Mouse (Mus musculus): ENCODE measurements at regions not wholly inside any gene's neighbourhood (a gene's known extent, or its start where the extent isn't known, plus 50 kb on each side); places are given as distances from the start of the nearest gene placed in this dataset.

DNA sequence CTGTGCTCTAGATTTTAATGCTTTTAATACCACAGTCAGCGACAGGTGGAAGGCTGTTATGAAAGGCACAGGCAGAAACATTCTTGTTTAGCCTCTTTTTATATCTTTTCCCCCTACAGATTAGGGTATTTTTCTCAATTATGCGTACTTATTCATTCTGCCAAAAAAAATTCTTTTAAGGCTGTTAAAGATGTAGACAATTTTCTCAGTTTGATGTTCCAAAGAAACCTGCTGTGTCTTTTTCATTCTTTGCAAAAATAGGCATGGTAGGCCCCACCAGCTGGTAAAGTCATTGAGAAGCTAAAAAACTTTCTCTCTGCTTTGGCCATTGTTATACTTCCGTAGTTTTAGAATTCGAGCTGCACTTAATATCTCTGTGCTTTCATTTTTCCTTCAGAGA lies 210.5 kb upstream of the Gnpda2 start:
- DNase-seq (ENCODE audit: low read depth, low spot score): no peak
- Histone ChIP-seq H3K27me3 (ENCODE audit: control insufficient read depth in 1 of 2, insufficient read depth in 2 of 2, low read length in 2 of 2) (no peaks in the 10 kb centered on the region), H3K36me3 (ENCODE audit: control insufficient read depth in 1 of 2, insufficient read depth in 2 of 2, low read length in 2 of 2) (no peaks in the 10 kb centered on the region)

DNA sequence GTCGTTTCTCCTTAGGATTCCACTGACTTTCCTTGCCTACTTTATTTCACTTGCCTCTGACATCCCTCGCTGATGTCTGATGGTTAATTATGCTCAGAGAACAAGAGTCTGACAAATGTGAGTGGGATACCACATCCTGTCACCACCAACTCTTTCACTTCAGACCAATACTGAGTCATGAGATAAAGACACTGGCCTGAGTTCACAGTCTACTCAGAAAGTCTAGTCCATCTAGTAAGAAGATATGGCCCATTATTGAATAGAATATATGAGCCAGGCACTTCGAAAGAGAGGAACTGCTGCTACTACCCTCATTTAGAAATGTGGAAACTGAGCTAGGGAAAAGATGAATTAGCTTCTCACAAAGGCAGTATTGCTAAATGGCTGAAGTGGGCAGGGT lies 210.0 kb upstream of the Gnpda2 start:
- H3K4me1 ChIP-seq (ENCODE audit: control insufficient read depth in 1 of 2, insufficient read depth in 2 of 2, low read length in 2 of 2): no peaks in the 10 kb centered on the region
- H3K27me3 ChIP-seq (ENCODE audit: control insufficient read depth in 1 of 2, insufficient read depth in 2 of 2, low read length in 2 of 2): no peaks in the 10 kb centered on the region
- no peak overlapping the region for H3K4me3 ChIP-seq (ENCODE audit: control insufficient read depth in 1 of 2, insufficient read depth in 1 of 2, low read depth in 2 of 2, low read length in 2 of 2)
- no peak overlapping the region for H3K9ac ChIP-seq (ENCODE audit: control insufficient read depth, low read depth, low read length, poor library complexity, severe bottlenecking)
- no peak overlapping the region for H3K27ac ChIP-seq (ENCODE audit: control insufficient read depth, low read depth, low read length)
- H3K79me2 ChIP-seq (ENCODE audit: control insufficient read depth, insufficient read depth, low read length, poor library complexity): no peaks in the 10 kb centered on the region
- no peaks in the 10 kb centered on the region for H3K36me3 ChIP-seq (ENCODE audit: control insufficient read depth in 1 of 2, insufficient read depth in 2 of 2, low read length in 2 of 2)
- DNase-seq (ENCODE audit: low read depth, low spot score): no peak
- no peak for TF ChIP-seq EP300 (IDR thresholded peaks at IDR 0.05; ENCODE audit: low read depth in 1 of 2, low read length in 2 of 2)
- no peaks in the 10 kb centered on the region for H3K9me3 ChIP-seq (replicated peaks; ENCODE audit: insufficient read depth, low read length)

More for the DNA sequence above, 210.5 kb upstream of the Gnpda2 start:
- no peaks in the 10 kb centered on the region for H3K79me2 ChIP-seq (ENCODE audit: control insufficient read depth, insufficient read depth, low read length, poor library complexity)
- no peak overlapping the region; a peak in 1 of 4 replicates for H3K4me3 ChIP-seq (ENCODE audit: control insufficient read depth in 1 of 2, insufficient read depth in 1 of 2, low read depth in 2 of 2, low read length in 2 of 2)
- TF ChIP-seq ZC3H11A (IDR thresholded peaks at IDR 0.05; ENCODE audit: low read depth, low read length) (no peak), ELF1 (IDR thresholded peaks at IDR 0.05; ENCODE audit: low read depth, low read length) (no peak), USF1 (IDR thresholded peaks at IDR 0.05; ENCODE audit: low read depth, low read length) (no peak), ZKSCAN1 (IDR thresholded peaks at IDR 0.05; ENCODE audit: low read depth, low read length) (no peak), BHLHE40 (IDR thresholded peaks at IDR 0.05; ENCODE audit: borderline replicate concordance, low read depth, low read length) (no peak)
- H3K27ac ChIP-seq (ENCODE audit: control insufficient read depth, low read depth, low read length): no peak overlapping the region
- no peak overlapping the region for H3K9ac ChIP-seq (ENCODE audit: control insufficient read depth, low read depth, low read length, poor library complexity, severe bottlenecking)
- H3K9me3 ChIP-seq (replicated peaks; ENCODE audit: insufficient read depth, low read length): no peaks in the 10 kb centered on the region
- H3K4me1 ChIP-seq (ENCODE audit: control insufficient read depth in 1 of 2, insufficient read depth in 2 of 2, low read length in 2 of 2): no peaks in the 10 kb centered on the region

DNA sequence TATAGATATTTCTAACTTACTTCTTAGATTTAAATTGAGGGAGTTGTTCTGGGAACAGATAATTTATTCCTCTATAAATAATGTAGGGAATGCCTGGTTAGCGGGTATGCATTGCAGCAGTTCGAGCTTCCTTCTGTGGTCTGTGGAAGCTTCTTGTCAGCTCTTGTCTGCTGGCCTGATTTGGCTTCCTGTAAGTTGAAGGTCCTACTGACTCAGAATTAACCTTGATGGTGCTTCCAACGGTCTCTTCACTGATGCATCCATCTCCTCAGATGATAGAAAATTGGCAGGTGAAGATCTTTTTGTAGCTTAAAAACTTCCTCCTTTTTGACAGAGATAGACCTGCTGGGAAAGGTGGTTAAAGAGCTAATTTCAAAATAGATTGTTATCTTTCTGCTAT lies 203.2 kb upstream of the Gnpda2 start:
- no peak overlapping the region for H3K4me3 ChIP-seq (ENCODE audit: control insufficient read depth in 1 of 2, insufficient read depth in 1 of 2, low read depth in 2 of 2, low read length in 2 of 2)
- no peaks in the 10 kb centered on the region for H3K27me3 ChIP-seq (ENCODE audit: control insufficient read depth in 1 of 2, insufficient read depth in 2 of 2, low read length in 2 of 2)
- TF ChIP-seq MYC (IDR thresholded peaks at IDR 0.05; ENCODE audit: low read depth, low read length) (no peak), POLR2AphosphoS5 (IDR thresholded peaks at IDR 0.05; ENCODE audit: borderline replicate concordance, low read depth, low read length) (no peak), TAL1 (IDR thresholded peaks at IDR 0.05; ENCODE audit: low read length) (no peak), MAFK (IDR thresholded peaks at IDR 0.05; ENCODE audit: borderline replicate concordance, low read depth, low read length) (no peak), RCOR1 (IDR thresholded peaks at IDR 0.05; ENCODE audit: low read depth, low read length) (no peak), ZMIZ1 (IDR thresholded peaks at IDR 0.05; ENCODE audit: low read depth, low read length) (no peak), ZNF384 (IDR thresholded peaks at IDR 0.05; ENCODE audit: low read depth, low read length) (no peak), POLR2AphosphoS2 (IDR thresholded peaks at IDR 0.05; ENCODE audit: low read length) (no peak), CHD1 (IDR thresholded peaks at IDR 0.05; ENCODE audit: low read depth, low read length) (no peak), TCF12 (IDR thresholded peaks at IDR 0.05; ENCODE audit: low read depth, low read length) (no peak), MAX (IDR thresholded peaks at IDR 0.05; ENCODE audit: low read length) (no peak), ZC3H11A (IDR thresholded peaks at IDR 0.05; ENCODE audit: low read depth, low read length) (no peak), KAT2A (conservative IDR thresholded peaks at IDR 0.05; ENCODE audit: low read depth, low read length) (no peak), NELFE (IDR thresholded peaks at IDR 0.05; ENCODE audit: low read depth, low read length) (no peak), USF1 (IDR thresholded peaks at IDR 0.05; ENCODE audit: low read depth, low read length) (no peak), ZKSCAN1 (IDR thresholded peaks at IDR 0.05; ENCODE audit: low read depth, low read length) (no peak), ETS1 (IDR thresholded peaks at IDR 0.05; ENCODE audit: low read depth, low read length) (no peak), UBTF (IDR thresholded peaks at IDR 0.05; ENCODE audit: borderline replicate concordance, insufficient read depth, low read depth, low read length) (no peak), CTCF (IDR thresholded peaks at IDR 0.05 in 2 of 3, conservative IDR thresholded peaks at IDR 0.05 in 1 of 3; ENCODE audit: control insufficient read depth in 1 of 3, insufficient read depth in 1 of 3, low read depth in 2 of 3, low read length in 3 of 3, poor library complexity in 1 of 3, severe bottlenecking in 1 of 3) (no peak)
- H3K27ac ChIP-seq (ENCODE audit: control insufficient read depth, low read depth, low read length): no peak overlapping the region
- H3K9me3 ChIP-seq (replicated peaks; ENCODE audit: insufficient read depth, low read length): no peaks in the 10 kb centered on the region
- no peaks in the 10 kb centered on the region for H3K4me1 ChIP-seq (ENCODE audit: control insufficient read depth in 1 of 2, insufficient read depth in 2 of 2, low read length in 2 of 2)
- no peaks in the 10 kb centered on the region for H3K36me3 ChIP-seq (ENCODE audit: control insufficient read depth in 1 of 2, insufficient read depth in 2 of 2, low read length in 2 of 2)
- no peaks in the 10 kb centered on the region for H3K79me2 ChIP-seq (ENCODE audit: control insufficient read depth, insufficient read depth, low read length, poor library complexity)
- DNase-seq (ENCODE audit: low read depth, low spot score): no peak
- H3K9ac ChIP-seq (ENCODE audit: control insufficient read depth, low read depth, low read length, poor library complexity, severe bottlenecking): no peak overlapping the region
